Mouse (Mus musculus): Measurements from ENCODE around the gene Fshr. TPM values are rescaled to one million over a fixed set of nuclear protein-coding genes. Genes with fewer than 3 reads are reported as not detected.
"Not testable (repeated sequence)": the region's sequence is repeated elsewhere in the genome, so short reads cannot be mapped to it uniquely, and the experiment has no call there.

The Fshr gene
- not detected for total RNA-seq (2021)
- long read RNA-seq, experiment 1: 0 reads
- long read RNA-seq, experiment 2: 0 reads

- DNase-seq: no peak
Observed at GRCm38 (mm10) chr17:89200575-89200974, at the start of gene Fshr. Fshr (minus strand) TSS chr17:89200675.

GRCm38 (mm10) chr17:89202181-89202580, 1.7 kb upstream of the Fshr start:
- DNase-seq: no peak

- DNase-seq: no peak
Observed at GRCm38 (mm10) chr17:89173545-89173944, 26.9 kb downstream of the Fshr start.

- no peak for DNase-seq
Observed at GRCm38 (mm10) chr17:89164773-89165172, 35.7 kb downstream of the Fshr start.

GRCm38 (mm10) chr17:89162475-89162874, 38.0 kb downstream of the Fshr start:
- no peak for DNase-seq

- not testable (repeated sequence) for DNase-seq
Observed at GRCm38 (mm10) chr17:89159343-89159742, 41.1 kb downstream of the Fshr start.

GRCm38 (mm10) chr17:89144806-89145205, 55.7 kb downstream of the Fshr start:
- no peak for DNase-seq

- no peak for DNase-seq
Observed at GRCm38 (mm10) chr17:89120023-89120422, 80.5 kb downstream of the Fshr start.

- DNase-seq: no peak
Observed at GRCm38 (mm10) chr17:89119250-89119649, 81.2 kb downstream of the Fshr start.

- DNase-seq: no peak
Observed at GRCm38 (mm10) chr17:89113944-89114343, 86.5 kb downstream of the Fshr start.

GRCm38 (mm10) chr17:89100719-89101350, 99.6 kb downstream of the Fshr start:
- no peak for DNase-seq

- DNase-seq: not testable (repeated sequence)
Observed at GRCm38 (mm10) chr17:89099733-89100132, 100.7 kb downstream of the Fshr start.

GRCm38 (mm10) chr17:89089692-89090475, 110.6 kb downstream of the Fshr start:
- no peak for DNase-seq

GRCm38 (mm10) chr17:89082897-89083296, 117.6 kb downstream of the Fshr start:
- no peak for DNase-seq

GRCm38 (mm10) chr17:89079706-89080105, 120.8 kb downstream of the Fshr start:
- no peak for DNase-seq

- DNase-seq: no peak
Observed at GRCm38 (mm10) chr17:89064327-89065095, 136.0 kb downstream of the Fshr start.

- no peak for DNase-seq
Observed at GRCm38 (mm10) chr17:89062348-89062949, 138.0 kb downstream of the Fshr start.

- no peak for DNase-seq
Observed at GRCm38 (mm10) chr17:89051031-89051563, 149.4 kb downstream of the Fshr start.

- DNase-seq: no peak
Observed at GRCm38 (mm10) chr17:89049071-89049470, 151.4 kb downstream of the Fshr start.

- DNase-seq: no peak
Observed at GRCm38 (mm10) chr17:89046016-89046415, 154.5 kb downstream of the Fshr start.

- no peak for DNase-seq
Observed at GRCm38 (mm10) chr17:89036723-89037122, 163.8 kb downstream of the Fshr start.

GRCm38 (mm10) chr17:89036049-89036448, 164.4 kb downstream of the Fshr start:
- DNase-seq: no peak

Data from gastrocnemius, postnatal 25 days (tissue).